Mouse (Mus musculus) liver, embryonic 16.5 days (tissue): ENCODE measurements around the gene Them4. TPM values are rescaled to one million over a fixed set of nuclear protein-coding genes. Genes with fewer than 3 reads are reported as not detected.
"Not testable (repeated sequence)": the region's sequence is repeated elsewhere in the genome, so short reads cannot be mapped to it uniquely, and the experiment has no call there.

Experiments
- ATAC-seq: fragments of 200-750 bp; cut with Nextera tagmentation; 2 replicates; pipeline ENCODE4 v1.8.0; 2017; ENCODE audit warnings: low read depth, mild to moderate bottlenecking, moderate number of reproducible peaks, moderate library complexity
- H3K27ac ChIP-seq: fragments of 300-500 bp; sonication (generic); 2 replicates; pipeline ENCODE4 v1.5.1; 2014; ENCODE audit warnings: mild to moderate bottlenecking, low read length
- H3K27me3 ChIP-seq: fragments of 300-500 bp; sonication (generic); 2 replicates; pipeline ENCODE4 v1.6.1; 2014; ENCODE audit warnings: low read depth, low read length, mixed read lengths; ENCODE audit not compliant: control insufficient read depth, insufficient read depth
- H3K36me3 ChIP-seq: fragments of 300-500 bp; sonication (generic); 2 replicates; pipeline ENCODE4 v1.6.1; 2014; ENCODE audit warnings: mild to moderate bottlenecking; ENCODE audit not compliant: control insufficient read depth, insufficient read depth
- H3K4me1 ChIP-seq: fragments of 300-500 bp; sonication (generic); 2 replicates; pipeline ENCODE4 v1.6.1; 2014; ENCODE audit warnings: low read depth, low read length, mixed read lengths; ENCODE audit not compliant: control insufficient read depth
- H3K4me2 ChIP-seq: fragments of 300-500 bp; sonication (generic); 2 replicates; pipeline ENCODE4 v1.6.1; 2014; ENCODE audit warnings: low read depth, low read length, mixed read lengths
- H3K4me3 ChIP-seq: fragments of 300-500 bp; sonication (generic); 2 replicates; pipeline ENCODE4 v1.5.1; 2014; ENCODE audit warnings: low read depth, mild to moderate bottlenecking, low read length
- H3K9ac ChIP-seq: fragments of 300-500 bp; sonication (generic); 2 replicates; pipeline ENCODE4 v1.6.1; 2014; ENCODE audit warnings: low read depth, low read length
- H3K9me3 ChIP-seq: fragments of 300-500 bp; sonication (generic); replicated peaks from 2 replicates; pipeline ENCODE4 v1.6.1; 2016; ENCODE audit warnings: low read length; ENCODE audit not compliant: control insufficient read depth
- WGBS: fragments of 180-500 bp; shearing (Covaris S2); extraction: QIAGEN DNeasy Blood & Tissue Kit; methylation state at CpG from one replicate; pipeline ENCODE4 v1.1.7; 2014; ENCODE audit not compliant: insufficient replicate concordance; 5-methylcytosine and 5-hydroxymethylcytosine counted together
- polyA plus RNA-seq: library from polyadenylated mRNA; unstranded; fragments of >200 nt; fragmentation: Nextera tagmentation; extraction: Ambion mirVana; gene quantifications from 2 replicates; pipeline ENCODE4 v1.2.1, GENCODE M21; 2015

Them4 gene
- 4.4 and 4.6 TPM in 2 replicates for polyA plus RNA-seq

GRCm38 (mm10) chr3:94309633-94310363 lies at the start of gene Them4:
Gene Them4 (plus strand): TSS chr3:94310089.
- Histone ChIP-seq H3K4me1 (no peaks in the 10 kb centered on the region), H3K27me3 (no peaks in the 10 kb centered on the region), H3K9ac (peak within 1 kb of the TSS; percentile 60), H3K36me3 (no peaks in the 10 kb centered on the region), H3K4me3 (peak within 1 kb of the TSS; percentile 63), H3K9me3 (no peaks in the 10 kb centered on the region), H3K4me2 (peak within 1 kb of the TSS; percentile 75), H3K27ac (peak within 1 kb of the TSS; percentile 80)
- 2% methylated on average over 47 of the region's 47 CpGs for WGBS
- peak; percentile 99 for ATAC-seq

- Histone ChIP-seq H3K4me1 (no peaks in the 10 kb centered on the region), H3K9me3 (no peaks in the 10 kb centered on the region), H3K36me3 (no peaks in the 10 kb centered on the region), H3K9ac (no peak overlapping the region), H3K4me3 (no peak overlapping the region), H3K27me3 (no peaks in the 10 kb centered on the region), H3K4me2 (no peak overlapping the region), H3K27ac (no peak overlapping the region)
- 41% methylated on average over 6 of the region's 6 CpGs for whole genome bisulfite sequencing
- ATAC-seq, result no peak
These were observed 49.3 kb upstream of the Them4 start for GRCm38 (mm10) chr3:94260598-94260997.

GRCm38 (mm10) chr3:94263736-94264135 lies 46.2 kb upstream of the Them4 start, which contains the start of gene Gm4778:
Gene Gm4778 (plus strand): TSS chr3:94264036.
- H3K27ac ChIP-seq, H3K9me3 ChIP-seq, H3K36me3 ChIP-seq, H3K4me3 ChIP-seq, ATAC-seq, H3K4me1 ChIP-seq, H3K9ac ChIP-seq, H3K27me3 ChIP-seq, H3K4me2 ChIP-seq: not testable (repeated sequence)
- WGBS, result 50% methylated on average over 1 of the region's 1 CpGs

- no peak for ATAC-seq
- no peak overlapping the region for H3K9ac ChIP-seq
- 72% methylated on average over 11 of the region's 11 CpGs for WGBS
- no peaks in the 10 kb centered on the region for H3K27me3 ChIP-seq
- H3K9me3 ChIP-seq, result no peaks in the 10 kb centered on the region
- H3K4me2 ChIP-seq, result no peak overlapping the region
- no peak overlapping the region for H3K27ac ChIP-seq
- H3K36me3 ChIP-seq, result no peaks in the 10 kb centered on the region
- H3K4me3 ChIP-seq, result no peak overlapping the region
- H3K4me1 ChIP-seq, result no peaks in the 10 kb centered on the region
These were observed 33.9 kb upstream of the Them4 start for GRCm38 (mm10) chr3:94275991-94276390.

GRCm38 (mm10) chr3:94305457-94305856 lies 4.4 kb upstream of the Them4 start:
- no peaks in the 10 kb centered on the region for H3K36me3 ChIP-seq
- 31% methylated on average over 1 of the region's 1 CpGs for WGBS

GRCm38 (mm10) chr3:94306975-94307374 lies 2.9 kb upstream of the Them4 start:
- H3K27me3 ChIP-seq, result no peaks in the 10 kb centered on the region
- no peaks in the 10 kb centered on the region for H3K36me3 ChIP-seq
- no peak for ATAC-seq
- no peak overlapping the region for H3K4me2 ChIP-seq
- no peaks in the 10 kb centered on the region for H3K9me3 ChIP-seq
- no peak overlapping the region for H3K27ac ChIP-seq
- H3K4me1 ChIP-seq, result no peaks in the 10 kb centered on the region
- H3K4me3 ChIP-seq, result no peak overlapping the region
- H3K9ac ChIP-seq, result no peak overlapping the region

More at GRCm38 (mm10) chr3:94305457-94305856, 4.4 kb upstream of the Them4 start:
- no peaks in the 10 kb centered on the region for H3K4me1 ChIP-seq
- H3K27me3 ChIP-seq, result no peaks in the 10 kb centered on the region
- no peak overlapping the region for H3K4me2 ChIP-seq
- no peak overlapping the region for H3K4me3 ChIP-seq
- ATAC-seq, result no peak
- H3K27ac ChIP-seq, result no peak overlapping the region
- H3K9ac ChIP-seq, result no peak overlapping the region
- H3K9me3 ChIP-seq, result no peaks in the 10 kb centered on the region

- no peaks in the 10 kb centered on the region for H3K36me3 ChIP-seq
- H3K9ac ChIP-seq, result peak overlapping the region; percentile 60
- H3K4me1 ChIP-seq, result no peaks in the 10 kb centered on the region
- no peak for ATAC-seq
- H3K9me3 ChIP-seq, result no peaks in the 10 kb centered on the region
- H3K4me3 ChIP-seq, result peak overlapping the region; percentile 63
- WGBS, result 42% methylated on average over 7 of the region's 7 CpGs
- peak overlapping the region; percentile 75 for H3K4me2 ChIP-seq
- peak overlapping the region; percentile 80 for H3K27ac ChIP-seq
- no peaks in the 10 kb centered on the region for H3K27me3 ChIP-seq
These were observed 602 bp downstream of the Them4 start for GRCm38 (mm10) chr3:94310491-94310890.

- 64% methylated on average over 6 of the region's 6 CpGs for WGBS
- H3K4me1 ChIP-seq, result no peaks in the 10 kb centered on the region
- ATAC-seq, result no peak
- H3K27ac ChIP-seq, result no peak overlapping the region
- H3K4me3 ChIP-seq, result peak overlapping the region; percentile 63
- H3K36me3 ChIP-seq, result no peaks in the 10 kb centered on the region
- no peak overlapping the region for H3K9ac ChIP-seq
- H3K9me3 ChIP-seq, result no peaks in the 10 kb centered on the region
- no peaks in the 10 kb centered on the region for H3K27me3 ChIP-seq
- peak overlapping the region; percentile 75 for H3K4me2 ChIP-seq
These were observed 1.0 kb downstream of the Them4 start for GRCm38 (mm10) chr3:94310911-94311310.

- H3K4me2 ChIP-seq, result peak overlapping the region; percentile 75; the same call in 1 of the 2 replicates
- no peaks in the 10 kb centered on the region for H3K27me3 ChIP-seq
- no peak overlapping the region for H3K27ac ChIP-seq
These were observed 1.5 kb downstream of the Them4 start for GRCm38 (mm10) chr3:94311376-94311775.

More at GRCm38 (mm10) chr3:94311376-94311775, 1.5 kb downstream of the Them4 start:
- ATAC-seq, result no peak
- H3K9me3 ChIP-seq, result no peaks in the 10 kb centered on the region
- H3K4me1 ChIP-seq, result no peaks in the 10 kb centered on the region
- 67% methylated on average over 4 of the region's 4 CpGs for WGBS
- no peaks in the 10 kb centered on the region for H3K36me3 ChIP-seq
- H3K4me3 ChIP-seq, result no peak overlapping the region
- no peak overlapping the region for H3K9ac ChIP-seq
